Mouse (Mus musculus): ENCODE data around the gene Smg7. TPM values are rescaled to one million over a fixed set of nuclear protein-coding genes. Genes with fewer than 3 reads are reported as not detected.
A peak's percentile ranks its signal among the peaks of the same experiment; 100 is the strongest.

Gene Smg7
- polyA plus RNA-seq, 1 experiment from 2014 or later, result 49.4 TPM

GRCm38 (mm10) chr1:152791269-152791668 is 111.2 kb downstream of the Smg7 start:
- Histone ChIP-seq H3K9ac (ENCODE audit: low read depth, low read length) (no peak overlapping the region), H3K4me3 (ENCODE audit: low read depth, low read length) (no peak overlapping the region), H3K36me3 (ENCODE audit: control insufficient read depth, insufficient read depth, low read length) (no peaks in the 10 kb centered on the region), H3K4me1 (replicated peaks; ENCODE audit: control insufficient read depth, insufficient read depth, low read length) (peaks cover 13% of the 10 kb centered on the region; the same call in 1 of the 2 replicates), H3K27me3 (ENCODE audit: control insufficient read depth, insufficient read depth, low read length) (no peaks in the 10 kb centered on the region), H3K9me3 (ENCODE audit: control insufficient read depth, low read length) (no peaks in the 10 kb centered on the region), H3K27ac (ENCODE audit: low read depth, low read length) (no peak overlapping the region), H3K4me2 (replicated peaks; ENCODE audit: low read depth, low read length) (no peak overlapping the region)
- WGBS, result 15% methylated on average over 4 of the region's 4 CpGs
- ATAC-seq (ENCODE audit: low FRiP score) (no peak), DNase-seq (ENCODE audit: low spot score) (no peak)

DNA sequence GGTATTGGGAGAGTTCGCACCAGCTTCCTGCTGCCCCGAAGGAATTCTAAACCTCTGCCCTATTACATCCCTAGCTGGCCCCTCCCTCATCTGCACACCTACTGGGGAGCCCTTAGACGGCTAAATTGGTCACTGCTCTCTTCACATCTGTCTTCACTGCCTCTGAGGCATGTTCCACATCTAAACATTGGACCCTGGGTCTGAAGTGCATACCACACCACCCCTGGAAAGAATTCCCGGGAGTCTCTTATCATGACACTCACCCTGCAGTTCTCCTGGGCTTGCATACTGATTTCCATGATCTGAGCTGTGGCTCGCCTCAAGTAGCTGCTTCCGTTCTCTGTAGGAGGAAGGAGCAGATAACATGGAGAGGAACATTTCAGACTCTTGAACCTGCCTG is 111.6 kb downstream of the Smg7 start:
- H3K9me3 ChIP-seq (ENCODE audit: control insufficient read depth, low read length), result no peaks in the 10 kb centered on the region
- no peak overlapping the region for H3K4me3 ChIP-seq (ENCODE audit: low read depth, low read length)
- no peak overlapping the region for H3K4me2 ChIP-seq (replicated peaks; ENCODE audit: low read depth, low read length)
- no peak for DNase-seq (ENCODE audit: low spot score)
- no peaks in the 10 kb centered on the region for H3K36me3 ChIP-seq (ENCODE audit: control insufficient read depth, insufficient read depth, low read length)
- no peak overlapping the region for H3K9ac ChIP-seq (ENCODE audit: low read depth, low read length)
- no peaks in the 10 kb centered on the region for H3K27me3 ChIP-seq (ENCODE audit: control insufficient read depth, insufficient read depth, low read length)
- H3K4me1 ChIP-seq (replicated peaks; ENCODE audit: control insufficient read depth, insufficient read depth, low read length), result peaks cover 13% of the 10 kb centered on the region; the same call in 1 of the 2 replicates
- no peak overlapping the region for H3K27ac ChIP-seq (ENCODE audit: low read depth, low read length)
- 21% methylated on average over 6 of the region's 6 CpGs for WGBS
- no peak for ATAC-seq (ENCODE audit: low FRiP score)

- no peaks in the 10 kb centered on the region for H3K9me3 ChIP-seq (ENCODE audit: control insufficient read depth, low read length)
- no peak overlapping the region for H3K9ac ChIP-seq (ENCODE audit: low read depth, low read length)
- peaks cover 13% of the 10 kb centered on the region; the same call in 1 of the 2 replicates for H3K4me1 ChIP-seq (replicated peaks; ENCODE audit: control insufficient read depth, insufficient read depth, low read length)
- 33% methylated on average over 12 of the region's 12 CpGs for WGBS
- H3K36me3 ChIP-seq (ENCODE audit: control insufficient read depth, insufficient read depth, low read length), result no peaks in the 10 kb centered on the region
- DNase-seq (ENCODE audit: low spot score), result peak; percentile 72
- H3K4me3 ChIP-seq (ENCODE audit: low read depth, low read length), result no peak overlapping the region
- no peaks in the 10 kb centered on the region for H3K27me3 ChIP-seq (ENCODE audit: control insufficient read depth, insufficient read depth, low read length)
- peak; percentile 37; the same call in 1 of the 2 replicates for ATAC-seq (ENCODE audit: low FRiP score)
- H3K4me2 ChIP-seq (replicated peaks; ENCODE audit: low read depth, low read length), result no peak overlapping the region
- no peak overlapping the region for H3K27ac ChIP-seq (ENCODE audit: low read depth, low read length)
Observed at GRCm38 (mm10) chr1:152790254-152790653, 112.2 kb downstream of the Smg7 start.

DNA sequence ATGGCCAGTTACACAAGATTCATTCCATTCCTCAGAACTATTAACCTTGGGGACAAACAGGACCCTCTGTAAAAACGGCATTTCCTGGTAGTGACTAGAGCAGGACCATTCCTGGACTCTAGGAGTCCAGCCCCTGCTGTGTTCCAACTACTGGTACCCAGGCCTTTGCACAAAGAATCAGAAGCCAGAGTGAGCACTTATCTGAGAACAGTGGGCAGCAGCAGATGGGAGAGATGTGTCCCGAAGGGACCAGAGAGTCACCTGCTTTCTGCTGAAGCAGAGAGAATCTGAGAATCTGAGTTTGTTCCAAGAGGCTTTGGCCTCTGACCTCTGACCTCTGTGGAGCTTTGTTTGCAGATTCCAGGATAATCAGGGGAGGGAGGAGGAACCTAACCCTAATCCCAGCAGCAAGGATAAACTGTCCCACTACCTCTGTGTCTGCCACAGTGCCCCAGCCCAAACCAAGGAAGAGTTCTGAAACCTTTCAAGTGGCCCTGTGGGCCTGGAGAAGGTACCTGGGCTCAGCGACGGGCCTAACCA is 114.3 kb downstream of the Smg7 start:
- 43% methylated on average over 4 of the region's 4 CpGs for WGBS
- peaks cover 7% of the 10 kb centered on the region; the same call in 1 of the 2 replicates for H3K4me1 ChIP-seq (replicated peaks; ENCODE audit: control insufficient read depth, insufficient read depth, low read length)
- no peak overlapping the region for H3K4me2 ChIP-seq (replicated peaks; ENCODE audit: low read depth, low read length)
- no peak overlapping the region for H3K4me3 ChIP-seq (ENCODE audit: low read depth, low read length)
- H3K9me3 ChIP-seq (ENCODE audit: control insufficient read depth, low read length), result no peaks in the 10 kb centered on the region
- H3K27ac ChIP-seq (ENCODE audit: low read depth, low read length), result no peak overlapping the region
- H3K36me3 ChIP-seq (ENCODE audit: control insufficient read depth, insufficient read depth, low read length), result no peaks in the 10 kb centered on the region
- no peaks in the 10 kb centered on the region for H3K27me3 ChIP-seq (ENCODE audit: control insufficient read depth, insufficient read depth, low read length)
- no peak overlapping the region for H3K9ac ChIP-seq (ENCODE audit: low read depth, low read length)
- DNase-seq (ENCODE audit: low spot score) (no peak), ATAC-seq (ENCODE audit: low FRiP score) (no peak)

Other genes with a start within 250 kb of the Smg7 start
- not detected in 2 replicates for gene Apobec4, start 152.1 kb downstream of the Smg7 start, polyA plus RNA-seq (2014; fragmentation: Nextera tagmentation; extraction: Ambion mirVana)
- gene Rgl1, start 136.3 kb downstream of the Smg7 start, polyA plus RNA-seq (2014; fragmentation: Nextera tagmentation; extraction: Ambion mirVana), result 26.6 and 27.5 TPM in 2 replicates
- 339 and 340 TPM in 2 replicates for gene Arpc5, start 136.1 kb downstream of the Smg7 start, polyA plus RNA-seq (2014; fragmentation: Nextera tagmentation; extraction: Ambion mirVana)
- gene Ncf2, start 102.5 kb downstream of the Smg7 start, polyA plus RNA-seq (2014; fragmentation: Nextera tagmentation; extraction: Ambion mirVana), result 3.4 and 5.0 TPM in 2 replicates
- 28.9 and 36.7 TPM in 2 replicates for gene Nmnat2, start 52.3 kb upstream of the Smg7 start, polyA plus RNA-seq (2014; fragmentation: Nextera tagmentation; extraction: Ambion mirVana)

Data from hindbrain, embryonic 11.5 days (tissue).